Mouse (Mus musculus) hindbrain, embryonic 11.5 days (tissue): ENCODE measurements around the gene Atf6. TPM values are rescaled to one million over a fixed set of nuclear protein-coding genes. Genes with fewer than 3 reads are reported as not detected.

Experiments
- ATAC-seq: fragments of 200-750 bp; cut with Nextera tagmentation; 2 replicates; pipeline ENCODE4 v1.8.0; 2017; ENCODE audit warnings: mild to moderate bottlenecking, moderate TSS enrichment, moderate library complexity; ENCODE audit not compliant: low FRiP score
- DNase-seq: peaks from one replicate; pipeline ENCODE4 v3.0.0-alpha.2; 2015; ENCODE audit warnings: low spot score
- H3K27ac ChIP-seq: fragments of 300-500 bp; sonication (generic); 2 replicates; pipeline ENCODE4 v1.5.1; 2014; ENCODE audit warnings: mild to moderate bottlenecking, low read depth, low read length
- H3K27me3 ChIP-seq: fragments of 300-500 bp; sonication (generic); 2 replicates; pipeline ENCODE4 v1.6.1; 2014; ENCODE audit warnings: mild to moderate bottlenecking, low read length, moderate library complexity, mixed read lengths; ENCODE audit not compliant: control insufficient read depth, insufficient read depth
- H3K36me3 ChIP-seq: fragments of 300-500 bp; sonication (generic); 2 replicates; pipeline ENCODE4 v1.6.1; 2014; ENCODE audit warnings: mild to moderate bottlenecking, low read length, moderate library complexity, mixed read lengths; ENCODE audit not compliant: control insufficient read depth, insufficient read depth
- H3K4me1 ChIP-seq: fragments of 300-500 bp; sonication (generic); replicated peaks from 2 replicates; pipeline ENCODE4 v1.6.1; 2014; ENCODE audit warnings: low read length, mixed read lengths; ENCODE audit not compliant: control insufficient read depth, insufficient read depth
- H3K4me2 ChIP-seq: fragments of 300-500 bp; sonication (generic); replicated peaks from 2 replicates; pipeline ENCODE4 v1.6.1; 2014; ENCODE audit warnings: mild to moderate bottlenecking, low read depth, low read length
- H3K4me3 ChIP-seq: fragments of 300-500 bp; sonication (generic); 2 replicates; pipeline ENCODE4 v1.5.1; 2014; ENCODE audit warnings: low read depth, low read length
- H3K9ac ChIP-seq: fragments of 300-500 bp; sonication (generic); 2 replicates; pipeline ENCODE4 v1.6.1; 2014; ENCODE audit warnings: low read depth, low read length
- H3K9me3 ChIP-seq: fragments of 300-500 bp; sonication (generic); 2 replicates; pipeline ENCODE4 v1.6.1; 2016; ENCODE audit warnings: low read length; ENCODE audit not compliant: control insufficient read depth
- whole genome bisulfite sequencing: fragments of 180-500 bp; shearing (Covaris S2); extraction: QIAGEN DNeasy Blood & Tissue Kit; methylation state at CpG from one replicate; pipeline ENCODE4 v1.1.7; 2014; 5-methylcytosine and 5-hydroxymethylcytosine counted together
- polyA plus RNA-seq: library from polyadenylated mRNA; unstranded; fragments of >200 nt; fragmentation: Nextera tagmentation; extraction: Ambion mirVana; gene quantifications from 2 replicates; pipeline ENCODE4 v1.2.1, GENCODE M21; 2014

Gene Atf6
- polyA plus RNA-seq, 1 experiment from 2014 or later = 10.2 TPM

DNA sequence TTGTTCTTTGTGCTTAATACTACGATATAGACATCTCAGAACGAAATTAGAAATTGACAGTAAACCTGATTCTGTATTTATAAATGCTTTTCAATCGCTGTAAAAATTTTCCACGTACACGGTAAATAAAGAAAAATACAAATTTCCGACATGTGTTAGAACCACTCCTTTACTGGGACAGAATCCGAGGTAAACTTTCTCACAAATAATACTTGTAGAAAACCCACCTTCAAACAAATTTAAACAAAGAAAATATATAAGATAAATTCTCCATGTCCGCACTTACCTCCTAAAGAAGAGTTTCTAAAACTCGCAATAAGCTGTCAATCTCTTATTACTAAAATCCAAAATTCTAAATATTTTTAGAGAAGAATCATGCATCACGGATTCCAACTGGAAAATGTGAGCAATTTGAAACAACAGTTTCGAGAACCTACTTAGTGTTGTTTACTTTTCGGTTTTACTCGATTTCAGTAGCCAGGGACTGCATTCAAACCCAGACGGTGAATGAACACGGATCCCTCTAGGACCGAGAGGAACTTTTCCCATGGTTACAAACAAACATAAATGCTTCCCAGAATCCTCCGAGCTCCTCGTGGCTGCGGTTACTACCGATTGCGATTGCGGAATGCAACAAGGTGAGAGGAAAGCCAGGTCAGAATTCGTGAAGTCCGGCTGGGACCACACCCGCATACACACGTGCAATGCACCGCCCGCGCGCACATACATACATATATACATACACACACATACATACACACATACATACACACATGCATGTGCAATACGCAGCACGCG is 735 bp upstream of the Atf6 start:
- Histone ChIP-seq H3K4me2 (peak overlapping the region; percentile 64), H3K27ac (no peak overlapping the region), H3K9me3 (no peaks in the 10 kb centered on the region), H3K27me3 (no peaks in the 10 kb centered on the region), H3K4me3 (peak overlapping the region; percentile 82), H3K9ac (peak overlapping the region; percentile 78; the same call in 1 of the 2 replicates), H3K36me3 (no peaks in the 10 kb centered on the region), H3K4me1 (no peaks in the 10 kb centered on the region)
- under 1% methylated on average over 33 of the region's 33 CpGs for WGBS
- DNase-seq = peak; percentile 88
- ATAC-seq = peak; percentile 87

- no peaks in the 10 kb centered on the region for H3K4me1 ChIP-seq
- H3K4me2 ChIP-seq = peak overlapping the region; percentile 64
- peak overlapping the region; percentile 82 for H3K4me3 ChIP-seq
- H3K36me3 ChIP-seq = no peaks in the 10 kb centered on the region
- DNase-seq (peak; percentile 31), ATAC-seq (peak; percentile 77)
- 0 out of 2 replicates have a peak overlapping the region, but pooled peaks have one; percentile 30 for H3K27ac ChIP-seq
- peak overlapping the region; percentile 78 for H3K9ac ChIP-seq
- no peaks in the 10 kb centered on the region for H3K27me3 ChIP-seq
- no peaks in the 10 kb centered on the region for H3K9me3 ChIP-seq
- 2% methylated on average over 30 of the region's 30 CpGs for WGBS
Observed at GRCm38 (mm10) chr1:170866992-170867690, 430 bp downstream of the Atf6 start.

- Histone ChIP-seq H3K4me3 (no peak overlapping the region), H3K9me3 (no peaks in the 10 kb centered on the region), H3K4me2 (no peak overlapping the region), H3K4me1 (no peaks in the 10 kb centered on the region), H3K27me3 (no peaks in the 10 kb centered on the region), H3K27ac (no peak overlapping the region), H3K36me3 (no peaks in the 10 kb centered on the region), H3K9ac (no peak overlapping the region)
- DNase-seq = no peak
- ATAC-seq = no peak
- 87% methylated on average over 5 of the region's 5 CpGs for WGBS
Observed at GRCm38 (mm10) chr1:170865406-170865805, 2.2 kb downstream of the Atf6 start.

- Histone ChIP-seq H3K9ac (no peak overlapping the region), H3K9me3 (no peaks in the 10 kb centered on the region), H3K4me3 (no peak overlapping the region), H3K27me3 (no peaks in the 10 kb centered on the region), H3K4me2 (no peak overlapping the region), H3K27ac (no peak overlapping the region), H3K4me1 (no peaks in the 10 kb centered on the region), H3K36me3 (no peaks in the 10 kb centered on the region)
- no peak for DNase-seq
- 85% methylated on average over 3 of the region's 3 CpGs for WGBS
- no peak for ATAC-seq
Observed at GRCm38 (mm10) chr1:170864754-170865153, 2.8 kb downstream of the Atf6 start.

- no peaks in the 10 kb centered on the region for H3K36me3 ChIP-seq
- no peaks in the 10 kb centered on the region for H3K9me3 ChIP-seq
- H3K9ac ChIP-seq = no peak overlapping the region
- H3K4me2 ChIP-seq = no peak overlapping the region
- no peaks in the 10 kb centered on the region for H3K4me1 ChIP-seq
- H3K27ac ChIP-seq = no peak overlapping the region
- DNase-seq = no peak
- H3K27me3 ChIP-seq = no peaks in the 10 kb centered on the region
- H3K4me3 ChIP-seq = no peak overlapping the region
- no peak for ATAC-seq
Observed at GRCm38 (mm10) chr1:170864234-170864633, 3.3 kb downstream of the Atf6 start.

GRCm38 (mm10) chr1:170863033-170863432 is 4.5 kb downstream of the Atf6 start:
- H3K9ac ChIP-seq = no peak overlapping the region
- no peak for ATAC-seq
- H3K4me2 ChIP-seq = no peak overlapping the region
- no peaks in the 10 kb centered on the region for H3K4me1 ChIP-seq
- WGBS = 79% methylated on average over 4 of the region's 4 CpGs
- no peaks in the 10 kb centered on the region for H3K9me3 ChIP-seq
- H3K4me3 ChIP-seq = no peak overlapping the region
- H3K27ac ChIP-seq = no peak overlapping the region
- no peaks in the 10 kb centered on the region for H3K36me3 ChIP-seq
- DNase-seq = no peak
- no peaks in the 10 kb centered on the region for H3K27me3 ChIP-seq

DNA sequence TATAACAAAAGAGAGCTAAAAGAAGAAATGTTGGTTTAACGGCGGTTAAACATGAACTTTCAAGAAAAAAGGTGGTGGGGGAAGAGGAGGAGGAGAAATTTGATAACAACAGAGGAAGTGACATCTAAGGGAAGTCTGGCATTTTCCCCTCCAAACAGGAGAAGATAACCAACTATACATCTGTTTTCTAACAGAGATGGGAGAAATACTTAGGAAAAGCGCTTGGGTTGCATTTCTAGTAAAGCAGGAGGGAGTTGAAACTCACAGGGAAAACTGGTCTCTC is 5.2 kb downstream of the Atf6 start:
- WGBS = 85% methylated on average over 3 of the region's 3 CpGs

GRCm38 (mm10) chr1:170861671-170862434 is 5.7 kb downstream of the Atf6 start:
- no peak for DNase-seq
- Histone ChIP-seq H3K4me1 (no peaks in the 10 kb centered on the region), H3K9me3 (no peaks in the 10 kb centered on the region), H3K27ac (no peak overlapping the region), H3K4me2 (no peak overlapping the region), H3K4me3 (no peak overlapping the region), H3K27me3 (no peaks in the 10 kb centered on the region), H3K9ac (no peak overlapping the region), H3K36me3 (no peaks in the 10 kb centered on the region)
- WGBS = 86% methylated on average over 13 of the region's 13 CpGs
- ATAC-seq = no peak

More for the DNA sequence above, 5.2 kb downstream of the Atf6 start:
- no peak overlapping the region for H3K27ac ChIP-seq
- no peaks in the 10 kb centered on the region for H3K9me3 ChIP-seq
- H3K27me3 ChIP-seq = no peaks in the 10 kb centered on the region
- H3K36me3 ChIP-seq = no peaks in the 10 kb centered on the region
- DNase-seq = no peak
- H3K4me1 ChIP-seq = no peaks in the 10 kb centered on the region
- no peak for ATAC-seq
- H3K9ac ChIP-seq = no peak overlapping the region
- H3K4me2 ChIP-seq = no peak overlapping the region
- H3K4me3 ChIP-seq = no peak overlapping the region
